Mouse (Mus musculus) large intestine, adult 2 months (tissue): Measurements from ENCODE around the gene Wdr73. TPM values are rescaled to one million over a fixed set of nuclear protein-coding genes. Genes with fewer than 3 reads are reported as not detected.
A peak's percentile ranks its signal among the peaks of the same experiment; 100 is the strongest.

Source experiments
- DNase-seq: peaks from one replicate; pipeline ENCODE4 v3.0.0-alpha.2; 2012; ENCODE audit warnings: low read depth, low spot score
- WGBS: fragments of 180-500 bp; shearing (Covaris S2); methylation state at CpG from one replicate; pipeline ENCODE4 v1.1.7; 2018; 5-methylcytosine and 5-hydroxymethylcytosine counted together
- polyA plus RNA-seq: library from polyadenylated mRNA; depleted of rRNA; stranded (reverse); fragments of >200 nt; gene quantifications from 2 replicates; pipeline ENCODE4 v1.2.3, GENCODE M21; 2012

Wdr73 gene
- polyA plus RNA-seq, 1 experiment: 11.5 TPM

DNA sequence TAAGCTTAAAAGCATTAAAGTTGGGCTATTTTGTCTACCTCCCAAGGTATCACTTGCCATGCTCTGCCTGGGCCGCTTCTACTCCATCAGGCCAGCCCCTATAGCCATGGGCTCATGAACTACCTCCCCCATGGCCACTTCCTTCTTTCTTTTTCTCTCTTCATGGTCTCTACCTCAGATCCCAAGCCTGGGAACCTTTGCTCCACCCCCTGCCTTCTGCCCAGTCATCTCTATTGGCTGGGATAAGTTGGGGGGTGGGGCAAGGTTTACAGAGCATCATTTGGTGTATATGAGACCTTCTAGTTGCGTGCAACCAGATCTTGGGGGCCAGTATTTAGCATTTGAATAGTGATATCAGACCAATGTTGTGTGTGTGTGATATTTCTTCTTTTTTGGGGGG, 38.6 kb downstream of the Wdr73 start:
- no peak for DNase-seq
- 88% methylated on average over 2 of the region's 2 CpGs for WGBS

DNA sequence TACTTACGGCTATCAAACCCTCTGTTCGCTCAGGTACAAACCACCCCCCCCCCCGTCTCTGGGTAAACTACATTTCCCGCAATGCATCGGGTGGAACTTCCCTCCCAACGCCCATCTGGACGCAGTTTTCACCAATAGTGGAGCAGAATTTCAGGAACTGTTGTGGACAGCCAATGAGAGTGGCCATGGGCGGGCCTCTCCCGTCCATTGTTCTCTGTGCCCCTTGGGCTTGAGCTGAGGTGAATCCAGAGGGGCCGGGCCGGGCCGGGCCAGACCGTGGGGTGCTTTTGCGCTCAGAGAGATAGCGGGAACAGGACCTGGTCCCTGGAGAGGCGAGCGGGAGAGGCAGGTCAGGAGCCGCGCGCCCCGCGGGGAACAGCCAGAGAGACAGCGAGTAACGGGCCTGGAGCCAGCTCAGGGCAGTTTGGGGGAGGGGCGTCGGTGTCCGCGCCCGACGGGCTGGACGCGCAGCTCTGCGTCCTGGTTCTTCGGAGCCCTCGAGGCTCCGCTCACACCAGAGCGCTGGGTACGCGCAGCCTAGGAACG, 40.3 kb downstream of the Wdr73 start, which contains the start of gene Zscan2:
TSS of gene Zscan2 (plus strand) at position 192 of the 546 bp plus-strand sequence.
- WGBS: under 1% methylated on average over 40 of the region's 40 CpGs

DNA sequence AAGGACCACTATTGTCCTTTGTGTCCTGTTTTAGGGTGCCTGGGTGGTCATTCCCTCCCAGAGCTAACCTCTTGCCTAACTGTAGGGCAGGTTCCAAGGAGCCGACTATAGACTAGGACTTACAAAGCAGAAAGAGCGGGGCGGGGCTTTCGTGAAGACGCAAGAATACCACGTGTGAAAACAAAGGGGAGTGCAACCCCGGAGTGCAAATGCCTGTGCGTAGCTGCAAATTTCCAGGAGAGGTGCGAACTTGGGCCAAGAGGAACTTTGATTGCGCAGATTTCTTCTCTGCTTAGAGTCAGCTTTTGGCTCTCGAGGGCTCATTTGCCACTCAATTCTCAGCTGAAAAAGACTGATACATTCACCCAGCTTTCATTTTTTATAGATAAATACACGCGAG, 40.8 kb downstream of the Wdr73 start:
- WGBS: under 1% methylated on average over 13 of the region's 13 CpGs
- no peak for DNase-seq

More for the DNA sequence above, 40.3 kb downstream of the Wdr73 start, which contains the start of gene Zscan2:
- peak; percentile 89 for DNase-seq

DNA sequence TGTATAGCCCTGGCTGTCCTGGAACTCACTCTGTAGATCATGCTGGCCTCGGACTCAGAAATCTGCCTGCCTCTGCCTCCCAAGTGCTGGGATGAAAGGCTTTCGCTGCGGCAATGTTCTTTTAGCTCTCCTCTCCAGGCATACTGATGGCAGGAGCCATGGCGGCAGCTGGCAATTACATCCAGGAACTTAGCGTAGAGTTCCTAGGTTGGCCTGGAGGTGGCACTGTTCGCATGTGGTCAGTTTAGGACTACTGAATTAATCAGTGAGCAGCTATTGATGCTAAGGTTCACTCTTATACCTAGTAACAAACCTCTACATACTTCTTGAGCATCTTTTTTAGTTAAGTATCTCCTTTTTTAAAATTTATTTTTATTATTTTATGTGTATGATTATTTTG, 43.9 kb downstream of the Wdr73 start:
- 8% methylated on average over 6 of the region's 6 CpGs for WGBS
- no peak for DNase-seq

DNA sequence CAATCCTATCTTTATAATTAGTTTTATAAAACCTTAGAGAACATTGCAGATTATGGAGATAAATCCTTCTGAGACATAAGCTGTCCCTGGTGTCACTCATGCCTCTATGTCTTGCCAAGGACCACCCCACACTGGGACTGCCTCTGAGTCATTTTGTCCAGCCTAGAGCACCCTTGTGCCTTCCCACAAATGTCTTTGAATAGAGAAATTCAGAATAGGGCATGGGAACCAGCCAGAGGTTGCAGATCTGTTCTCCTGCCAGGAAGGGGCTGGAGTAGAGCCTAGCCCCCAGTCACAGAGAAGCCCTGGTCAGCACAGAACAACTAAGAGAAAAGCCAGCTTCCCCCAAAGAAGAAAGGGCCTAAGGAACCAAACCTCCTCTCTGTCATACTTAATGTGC, 45.8 kb downstream of the Wdr73 start:
- no peak for DNase-seq

DNA sequence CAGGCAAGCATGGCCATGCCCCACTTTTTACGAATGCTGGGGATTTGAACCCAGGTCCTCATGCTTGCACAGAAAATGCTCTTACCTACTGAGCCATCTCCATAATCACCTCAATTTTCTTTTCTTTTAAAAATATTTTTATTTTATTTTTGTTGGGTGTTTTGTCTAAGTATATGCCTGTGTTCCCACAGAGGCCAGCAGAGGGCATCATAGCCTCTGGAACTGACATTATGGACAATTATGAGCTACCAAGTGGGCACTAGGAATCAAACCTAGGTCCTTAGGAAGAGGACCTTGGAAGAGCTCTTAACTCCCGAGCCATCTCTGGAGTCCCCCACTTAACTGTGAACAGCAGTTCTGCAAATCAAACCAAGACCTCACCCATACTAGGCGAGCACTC, 47.9 kb downstream of the Wdr73 start:
- 97% methylated on average over 3 of the region's 3 CpGs for WGBS
- no peak for DNase-seq

DNA sequence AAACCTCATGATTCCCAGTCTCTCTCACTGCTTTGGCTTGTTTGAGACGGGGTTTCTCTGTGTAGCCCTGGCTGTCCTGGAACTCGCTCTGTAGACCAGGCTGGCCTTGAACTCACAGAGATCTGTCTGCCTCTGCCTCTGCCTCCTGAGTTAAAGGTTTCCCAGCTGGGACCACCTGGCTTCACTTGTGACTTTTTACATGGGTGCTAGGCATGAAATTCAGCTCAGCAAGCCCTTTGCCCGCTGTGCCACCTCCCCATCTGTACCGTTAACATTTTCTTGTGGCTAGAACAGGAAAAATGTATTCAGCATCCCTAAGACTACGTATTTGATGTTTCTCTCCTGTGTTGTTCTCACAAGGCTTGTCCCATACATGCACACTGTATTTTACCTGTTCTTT, 50.5 kb downstream of the Wdr73 start:
- DNase-seq: no peak
- WGBS: 83% methylated on average over 5 of the region's 5 CpGs

DNA sequence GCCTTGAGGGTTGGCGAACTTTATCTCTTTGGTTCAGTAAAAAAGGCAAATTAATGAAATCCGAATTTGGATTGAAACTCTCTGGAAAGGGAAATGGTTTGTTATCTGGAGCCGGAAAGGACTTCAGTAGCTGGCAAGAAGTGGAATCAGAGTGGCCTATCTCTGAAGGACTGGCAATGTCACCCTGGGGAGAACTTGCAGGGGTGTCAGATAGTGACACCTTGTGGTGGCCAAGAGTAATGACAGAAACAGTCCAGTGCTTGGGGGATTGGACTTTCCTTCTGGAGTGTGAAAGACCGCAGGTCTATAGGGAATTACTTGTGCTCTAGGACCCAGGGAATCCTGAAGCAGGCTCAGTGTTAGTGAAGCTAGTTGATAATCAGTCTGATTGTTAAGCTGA, 51.4 kb downstream of the Wdr73 start:
- no peak for DNase-seq
- 24% methylated on average over 4 of the region's 4 CpGs for WGBS

DNA sequence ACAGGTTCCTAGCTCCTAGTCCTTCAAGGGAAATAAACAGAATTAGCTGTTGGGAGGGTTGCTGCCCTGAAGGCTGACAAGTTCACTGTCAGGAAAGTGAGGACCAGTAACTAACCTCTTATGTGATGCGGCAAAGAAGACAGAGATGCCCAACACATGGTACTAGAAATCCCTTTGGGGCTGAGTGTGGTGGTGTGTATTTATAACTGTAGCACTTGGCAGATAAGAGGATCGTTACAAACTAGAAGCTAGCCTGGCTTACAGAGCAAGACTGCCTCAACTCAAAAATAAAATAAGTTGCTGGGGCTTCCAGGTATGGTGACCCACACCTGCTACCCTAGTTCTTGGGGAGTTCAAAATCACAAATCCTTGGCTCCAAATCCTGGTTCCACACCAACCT, 51.8 kb downstream of the Wdr73 start:
- no peak for DNase-seq
- WGBS: 74% methylated on average over 2 of the region's 2 CpGs

DNA sequence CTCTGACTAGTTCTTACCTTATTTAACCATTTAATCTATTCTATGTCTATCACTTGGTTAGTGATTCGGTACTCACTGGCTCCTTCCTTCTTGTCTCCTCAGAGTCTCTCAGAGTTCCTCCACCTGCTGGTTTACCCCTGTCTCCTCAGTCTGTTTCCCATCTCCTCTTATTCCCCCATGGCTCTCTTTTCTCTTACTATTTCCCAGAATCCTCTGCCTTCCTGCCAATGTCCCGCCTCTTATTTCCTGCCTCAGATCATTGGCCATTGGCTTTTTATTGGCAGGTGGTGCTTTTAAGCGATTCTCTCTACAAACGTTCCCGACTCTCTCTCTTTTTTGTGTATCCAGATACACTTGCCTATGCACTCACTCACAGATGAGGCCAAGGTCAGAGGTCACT, 54.4 kb downstream of the Wdr73 start:
- DNase-seq: no peak
- WGBS: 79% methylated on average over 5 of the region's 5 CpGs

DNA sequence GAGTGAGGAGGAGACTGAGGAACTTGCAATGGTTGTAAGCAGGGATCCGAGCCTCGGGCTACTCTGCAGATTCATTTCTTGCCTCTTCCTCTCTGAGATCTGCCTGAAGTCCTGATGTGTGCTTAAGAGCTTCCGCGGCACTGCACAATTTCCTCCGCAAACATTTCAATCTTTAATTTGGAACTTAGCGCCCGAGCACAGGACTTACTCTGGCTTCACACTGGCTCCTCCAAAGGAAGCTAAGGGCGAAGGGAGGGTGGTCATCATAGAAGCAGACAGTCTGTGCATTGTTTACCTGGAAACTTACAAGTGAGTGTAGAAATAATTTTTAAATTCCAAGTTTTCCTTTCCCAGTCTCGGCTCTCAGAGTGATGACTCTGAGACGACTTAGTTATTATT, 54.8 kb downstream of the Wdr73 start:
- WGBS: 72% methylated on average over 10 of the region's 10 CpGs
- DNase-seq: no peak

DNA sequence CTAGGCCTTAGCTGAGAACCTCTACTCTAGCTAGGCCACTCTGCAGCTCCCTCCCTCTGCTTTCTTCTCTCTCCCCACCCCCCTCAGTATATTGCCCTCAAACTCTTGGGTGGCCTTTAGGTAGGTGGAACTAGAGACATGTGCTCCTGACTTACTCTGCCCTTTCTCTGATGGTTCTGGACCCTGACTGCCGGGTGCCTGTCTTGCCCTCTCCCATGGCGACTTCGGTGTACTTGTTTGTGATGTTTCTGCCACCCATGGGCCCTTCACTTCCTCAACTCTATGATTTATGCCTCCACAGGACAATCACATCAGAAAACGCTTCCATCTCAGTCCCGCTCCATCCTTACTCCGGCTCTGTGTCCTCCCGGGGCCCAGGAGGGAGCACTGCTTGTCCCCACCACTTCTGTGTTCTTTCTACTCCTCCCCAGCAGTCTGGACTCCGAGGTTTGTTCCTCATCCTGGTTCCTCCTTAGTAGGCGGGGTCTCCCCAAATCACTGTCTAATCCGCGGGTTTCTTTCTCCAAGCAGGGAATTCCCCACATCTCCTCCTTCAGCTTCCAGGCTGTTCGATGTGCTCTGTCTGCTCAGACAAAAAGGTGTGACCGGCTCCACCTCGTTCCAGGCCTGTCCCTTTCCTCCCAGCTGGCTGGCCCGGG, 55.3 kb downstream of the Wdr73 start:
- 39% methylated on average over 15 of the region's 15 CpGs for WGBS
- no peak for DNase-seq

DNA sequence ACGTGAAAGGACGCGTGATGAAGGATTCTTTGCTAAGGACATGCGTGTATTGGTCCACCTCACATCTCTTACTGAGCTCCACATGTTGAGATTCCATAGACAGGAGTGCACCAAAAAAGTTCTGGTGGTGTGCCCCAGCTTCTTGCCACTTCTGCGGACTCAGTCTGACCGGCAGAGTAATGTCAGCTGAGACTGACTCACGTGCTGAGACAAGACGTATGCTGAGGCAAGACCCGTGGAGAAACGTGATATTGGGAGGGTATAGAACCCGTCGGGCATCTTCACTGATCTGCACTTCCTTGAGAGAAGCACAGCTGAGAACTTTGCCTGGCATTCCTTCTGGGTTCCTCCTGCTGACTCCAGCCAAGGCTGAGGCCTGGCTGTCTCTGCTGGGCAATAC, 56.4 kb downstream of the Wdr73 start:
- no peak for DNase-seq

DNA sequence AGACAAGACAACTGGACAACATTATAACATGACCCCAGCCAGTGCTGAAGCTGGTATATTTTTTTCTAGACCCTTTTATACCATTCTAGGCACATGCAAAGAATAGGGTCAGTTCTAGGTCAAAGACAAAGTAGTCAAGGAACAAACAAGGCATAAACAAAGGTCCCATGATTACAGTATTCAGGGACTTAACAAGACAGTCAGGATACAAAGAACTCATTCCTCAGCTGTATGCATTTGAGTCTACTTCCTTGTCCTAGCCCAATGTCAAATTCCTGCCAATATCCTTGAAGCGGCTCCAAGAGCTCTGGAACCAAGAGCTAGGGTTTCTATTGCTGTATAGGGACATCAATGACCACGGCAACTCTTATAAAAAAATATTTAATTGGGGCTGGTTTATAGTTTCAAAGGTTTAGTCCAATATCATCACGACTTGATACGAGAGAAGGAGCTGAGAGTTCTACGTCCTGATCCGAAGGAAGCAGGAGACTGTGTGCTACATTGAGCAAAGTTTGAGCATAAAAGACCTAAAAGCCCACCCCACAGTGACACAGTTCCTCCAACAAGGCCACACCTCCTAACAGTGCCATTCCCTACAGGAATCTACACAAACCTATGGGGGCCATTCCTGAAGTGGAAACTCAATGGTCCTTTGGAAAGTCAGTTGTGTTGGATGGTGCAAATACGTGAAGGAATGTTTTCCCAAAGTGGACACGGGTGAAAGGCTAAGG, 57.0 kb downstream of the Wdr73 start:
- 89% methylated on average over 8 of the region's 8 CpGs for WGBS
- DNase-seq: no peak

More for the DNA sequence above, 56.4 kb downstream of the Wdr73 start:
- WGBS: 96% methylated on average over 12 of the region's 12 CpGs

DNA sequence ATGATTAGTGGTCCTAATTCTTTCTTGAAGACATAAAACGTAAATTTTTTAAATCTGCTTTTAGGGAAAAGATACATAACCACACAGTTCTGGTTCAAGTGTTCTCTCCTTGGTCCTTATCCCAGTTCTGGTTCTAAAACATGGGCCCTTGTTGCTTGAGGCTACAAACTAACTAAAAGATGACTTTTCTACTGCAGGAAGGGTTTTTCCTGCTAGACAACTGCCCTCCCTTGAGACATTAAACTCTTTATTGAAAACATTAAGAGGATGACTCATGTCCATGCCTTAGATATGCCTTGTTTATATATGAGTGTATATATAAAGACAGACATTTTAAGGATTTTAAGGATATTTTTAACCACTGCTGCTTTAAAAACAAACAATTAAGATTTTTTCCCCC, 57.9 kb downstream of the Wdr73 start:
- 80% methylated on average over 1 of the region's 1 CpGs for WGBS
- DNase-seq: no peak

DNA sequence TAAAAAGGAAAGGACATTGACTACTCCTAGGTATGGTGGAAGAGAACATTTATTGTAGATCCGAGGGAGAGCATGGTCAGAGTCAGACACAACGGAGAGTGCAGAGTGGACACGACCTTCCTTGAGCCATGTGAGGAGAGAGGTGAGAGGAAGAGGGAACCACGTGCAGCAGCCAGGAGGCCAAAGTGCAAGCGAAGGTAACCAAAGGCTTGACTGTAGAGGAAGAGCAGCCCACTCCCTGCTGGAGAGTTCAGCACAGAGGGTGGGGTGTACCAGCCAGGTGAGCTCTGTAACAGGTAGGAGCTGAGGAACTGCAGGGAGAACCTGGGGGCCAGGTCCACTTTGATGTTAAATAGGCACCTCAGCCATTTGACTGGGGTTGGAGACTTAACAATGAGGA, 58.9 kb downstream of the Wdr73 start:
- 47% methylated on average over 5 of the region's 5 CpGs for WGBS
- no peak for DNase-seq

DNA sequence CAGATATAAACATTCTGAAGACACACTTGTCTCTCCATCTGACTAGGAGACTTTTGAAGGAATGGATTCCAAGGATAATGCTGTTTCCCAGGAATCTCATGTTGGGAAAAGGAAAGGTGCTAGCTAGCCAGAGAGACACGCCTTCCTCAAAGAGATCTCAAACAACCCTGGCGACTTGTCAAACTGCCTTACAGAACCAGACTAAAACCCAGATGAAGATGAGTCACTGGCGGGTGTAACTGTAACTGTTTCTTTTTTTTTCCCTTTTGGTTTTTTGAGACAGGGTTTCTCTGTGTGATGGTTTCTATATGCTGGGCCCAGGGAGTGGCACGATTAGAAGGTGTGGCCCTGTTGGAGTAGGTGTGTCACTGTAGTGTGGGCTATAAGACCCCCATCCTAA, 60.1 kb downstream of the Wdr73 start:
- DNase-seq: no peak
- 18% methylated on average over 4 of the region's 4 CpGs for WGBS
